Mouse (Mus musculus): ENCODE measurements around the gene Klhl9. TPM values are rescaled to one million over a fixed set of nuclear protein-coding genes. Genes with fewer than 3 reads are reported as not detected.

The Klhl9 gene
- polyA plus RNA-seq (2012; rRNA removed): 3.6 and 6.2 TPM in 2 replicates

DNA sequence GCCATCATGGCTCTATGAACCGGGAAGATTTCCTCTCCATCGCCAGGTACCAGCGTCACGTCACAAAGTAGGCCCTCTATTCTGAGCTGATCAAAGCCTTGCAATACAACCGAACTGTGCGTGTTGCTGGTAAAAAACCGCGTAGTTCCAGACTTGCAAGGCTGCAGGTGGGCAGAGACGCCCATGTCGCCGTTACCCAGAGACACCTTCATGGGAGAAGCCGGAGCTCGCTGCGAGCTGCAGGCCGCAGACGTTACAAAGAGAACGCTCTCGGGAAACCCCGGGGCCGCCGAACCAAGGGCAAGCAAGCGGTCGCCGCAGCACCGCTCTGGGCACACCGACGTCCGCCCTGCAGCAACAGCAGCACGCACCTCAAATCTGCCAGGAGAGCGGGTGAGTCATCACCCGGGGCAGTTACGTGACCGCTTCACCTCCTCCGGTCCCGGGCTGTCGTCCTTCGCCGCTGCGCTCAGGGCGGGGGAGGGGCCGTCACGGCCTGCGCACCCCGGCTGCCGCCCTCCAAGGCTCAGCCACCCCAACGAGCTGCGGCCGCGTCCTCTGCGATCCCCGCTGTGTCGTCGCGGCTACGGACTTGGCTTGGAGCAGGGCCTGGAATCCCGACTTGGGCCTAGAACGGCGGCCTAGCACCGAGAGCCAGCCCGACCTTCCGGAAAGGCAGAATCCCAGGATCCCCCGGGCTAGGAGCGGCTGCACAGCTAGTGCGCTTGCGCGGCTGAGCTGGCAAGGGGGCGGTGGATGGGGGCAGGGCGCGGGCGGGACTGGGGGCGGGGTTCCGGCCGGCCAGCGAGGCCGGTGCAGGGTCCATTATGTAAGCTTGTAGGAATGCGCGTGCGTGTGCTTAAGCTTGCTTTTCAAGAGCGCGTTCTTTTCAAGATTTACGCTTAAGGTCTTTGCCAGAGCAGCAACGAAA, at the start of gene Klhl9, which contains the start of gene Gm26566:
Klhl9 (minus strand) TSS at position 675 of the 931 bp plus-strand sequence.
Gm26566 (plus strand) TSS at position 15 of the 931 bp plus-strand sequence.

DNA sequence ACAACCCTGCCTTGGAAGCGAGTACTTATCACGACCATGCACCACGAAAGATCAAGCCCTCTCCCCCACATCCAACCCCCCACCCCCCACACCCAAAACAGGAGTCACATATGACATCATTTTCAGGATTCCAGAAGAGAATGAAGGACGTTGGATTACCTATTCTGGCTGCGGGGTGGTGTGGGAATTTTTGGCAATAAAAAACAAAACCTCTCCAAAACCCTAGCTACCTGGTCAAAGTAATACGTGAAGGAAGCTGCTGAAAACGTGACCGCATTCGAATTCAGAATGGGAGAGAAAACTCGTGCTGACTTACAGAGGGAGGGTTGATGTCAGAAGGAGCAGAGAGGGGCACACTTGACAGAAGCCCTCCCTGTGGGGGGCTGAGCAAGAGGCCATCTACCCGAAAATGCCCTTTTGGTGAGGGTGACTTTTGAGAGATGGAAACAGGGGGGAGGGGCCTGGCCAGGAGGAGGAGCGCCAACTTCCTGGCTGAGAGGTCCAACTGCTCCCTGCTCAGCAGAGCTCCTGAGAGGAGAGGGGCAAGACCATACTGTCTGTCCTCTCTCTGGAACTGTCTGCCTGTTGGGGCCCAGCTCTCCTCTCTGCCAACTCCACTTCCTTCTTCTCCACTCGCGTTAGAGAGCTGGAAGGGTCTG, 37.5 kb upstream of the Klhl9 start, which contains the start of gene Gm13283:
Gm13283 (plus strand) TSS at position 510 of the 659 bp plus-strand sequence.

GRCm38 (mm10) chr4:88754818-88755340, 32.6 kb upstream of the Klhl9 start, which contains the start of gene Gm13271:
Gm13271 (plus strand) TSS chr4:88754868.

DNA sequence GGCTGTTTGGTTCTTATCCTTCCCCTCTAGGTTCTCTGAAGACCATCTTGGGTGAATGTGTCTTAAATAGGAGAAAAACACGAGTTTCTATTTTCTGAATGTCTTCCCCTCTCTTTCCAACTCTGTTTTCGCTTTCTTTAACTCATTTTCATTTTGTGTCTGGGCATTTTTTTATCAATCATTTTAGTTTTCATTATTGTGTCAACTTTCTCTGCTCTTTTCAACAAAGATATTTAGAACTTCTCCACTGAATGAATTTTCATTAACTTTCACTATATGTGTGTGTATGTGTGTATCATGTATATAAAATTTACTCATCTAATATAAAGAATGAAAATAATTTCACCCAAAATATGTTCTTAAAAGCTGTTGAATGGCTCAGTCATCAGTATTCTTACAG, 31.0 kb downstream of the Klhl9 start, which contains the start of gene Ifnab:
Ifnab (minus strand) TSS at position 101 of the 400 bp plus-strand sequence.

DNA sequence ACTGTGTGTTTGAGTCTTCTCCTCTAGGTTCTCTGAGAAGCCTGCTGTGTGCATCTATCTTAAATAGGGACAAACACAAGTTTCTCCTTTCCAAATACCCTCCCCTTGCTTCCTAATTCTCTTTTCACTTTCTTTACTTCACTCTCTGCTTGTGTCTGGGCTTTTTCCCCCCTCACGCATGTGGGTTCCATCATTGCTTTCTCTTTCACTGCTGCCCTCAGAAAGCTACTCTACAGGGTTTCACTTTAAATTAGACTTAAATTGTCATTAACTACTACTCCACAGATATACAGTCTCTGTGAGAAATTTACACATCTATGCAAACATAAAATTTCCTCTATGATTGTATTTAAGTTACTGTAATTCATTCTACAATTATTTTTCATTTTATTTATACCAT, 38.5 kb downstream of the Klhl9 start, which contains the start of gene Ifna2:
Ifna2 (minus strand) TSS at position 101 of the 400 bp plus-strand sequence.

DNA sequence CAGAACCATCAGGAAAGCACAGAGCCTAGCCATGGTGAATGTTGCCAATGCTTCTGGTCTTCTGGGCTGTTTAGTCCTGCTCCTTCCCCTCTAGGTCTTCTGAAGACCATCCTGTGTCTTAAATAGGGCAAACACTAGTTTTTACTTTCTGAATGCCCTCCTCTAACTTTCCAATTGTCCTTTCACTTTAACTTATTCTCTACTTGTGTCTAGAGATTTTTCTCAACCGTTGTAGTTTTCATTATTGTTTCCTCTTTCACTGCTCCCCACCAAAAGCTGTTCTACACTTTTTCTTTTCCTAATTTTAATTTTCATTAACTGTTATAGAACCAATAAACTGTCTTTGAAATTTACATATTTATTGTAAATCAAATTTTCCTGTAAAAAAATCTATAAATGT, 45.4 kb downstream of the Klhl9 start, which contains the start of gene Ifna16:
Ifna16 (minus strand) TSS at position 101 of the 400 bp plus-strand sequence.

Other genes starting within 250 kb of the Klhl9 start
- not detected in 2 replicates for gene Ifnb1, start 199.7 kb downstream of the Klhl9 start, polyA plus RNA-seq (2012; rRNA removed)
- not detected in 2 replicates for gene Ifna15, start 164.2 kb downstream of the Klhl9 start, polyA plus RNA-seq (2012; rRNA removed)
- not detected in 2 replicates for gene Ifna14, start 150.7 kb downstream of the Klhl9 start, polyA plus RNA-seq (2012; rRNA removed)
- gene Ifna9, start 130.1 kb downstream of the Klhl9 start, polyA plus RNA-seq (2012; rRNA removed): not detected in 2 replicates
- gene Ifna12, start 119.1 kb downstream of the Klhl9 start, polyA plus RNA-seq (2012; rRNA removed): not detected in 2 replicates
- not detected in 2 replicates for gene C87499, start 88.1 kb downstream of the Klhl9 start, polyA plus RNA-seq (2012; rRNA removed)
- not detected in 2 replicates for gene Ifna13, start 78.0 kb downstream of the Klhl9 start, polyA plus RNA-seq (2012; rRNA removed)
- gene Ifna16, start 45.5 kb downstream of the Klhl9 start, polyA plus RNA-seq (2012; rRNA removed): not detected in 2 replicates
- not detected in 2 replicates for gene Ifna2, start 38.6 kb downstream of the Klhl9 start, polyA plus RNA-seq (2012; rRNA removed)
- gene Ifnab, start 31.1 kb downstream of the Klhl9 start, polyA plus RNA-seq (2012; rRNA removed): not detected in 2 replicates
- gene Gm26566, start 660 bp downstream of the Klhl9 start, polyA plus RNA-seq (2012; rRNA removed): 0.30 TPM in 1 of 2 replicates, not detected in the other
- gene Gm13271, start 32.4 kb upstream of the Klhl9 start, polyA plus RNA-seq (2012; rRNA removed): not detected in 2 replicates
- not detected in 2 replicates for gene Gm13283, start 37.7 kb upstream of the Klhl9 start, polyA plus RNA-seq (2012; rRNA removed)
- gene Gm13290, start 51.4 kb upstream of the Klhl9 start, polyA plus RNA-seq (2012; rRNA removed): 0.08 TPM in 1 of 2 replicates, not detected in the other
- gene Gm13289, start 54.5 kb upstream of the Klhl9 start, polyA plus RNA-seq (2012; rRNA removed): not detected in 2 replicates
- gene Gm13272, start 57.4 kb upstream of the Klhl9 start, polyA plus RNA-seq (2012; rRNA removed): not detected in 2 replicates
- gene Ifnz, start 59.7 kb upstream of the Klhl9 start, polyA plus RNA-seq (2012; rRNA removed): not detected in 2 replicates
- gene Gm13276, start 63.2 kb upstream of the Klhl9 start, polyA plus RNA-seq (2012; rRNA removed): not detected in 2 replicates
- not detected in 2 replicates for gene Gm13277, start 66.2 kb upstream of the Klhl9 start, polyA plus RNA-seq (2012; rRNA removed)
- not detected in 2 replicates for gene Gm13278, start 69.1 kb upstream of the Klhl9 start, polyA plus RNA-seq (2012; rRNA removed)
- gene Gm13275, start 72.0 kb upstream of the Klhl9 start, polyA plus RNA-seq (2012; rRNA removed): not detected in 2 replicates
- gene Gm13279, start 74.9 kb upstream of the Klhl9 start, polyA plus RNA-seq (2012; rRNA removed): not detected in 2 replicates
- not detected in 2 replicates for gene Gm13285, start 77.2 kb upstream of the Klhl9 start, polyA plus RNA-seq (2012; rRNA removed)
- not detected in 2 replicates for gene Gm13287, start 80.8 kb upstream of the Klhl9 start, polyA plus RNA-seq (2012; rRNA removed)
- not detected in 2 replicates for gene Gm13288, start 83.1 kb upstream of the Klhl9 start, polyA plus RNA-seq (2012; rRNA removed)
- not detected in 2 replicates for gene Ifna7, start 93.8 kb upstream of the Klhl9 start, polyA plus RNA-seq (2012; rRNA removed)
- gene Ifna11, start 97.5 kb upstream of the Klhl9 start, polyA plus RNA-seq (2012; rRNA removed): not detected in 2 replicates
- not detected in 2 replicates for gene Ifna6, start 105.0 kb upstream of the Klhl9 start, polyA plus RNA-seq (2012; rRNA removed)
- gene Ifna5, start 113.1 kb upstream of the Klhl9 start, polyA plus RNA-seq (2012; rRNA removed): not detected in 2 replicates
- not detected in 2 replicates for gene Ifna4, start 119.4 kb upstream of the Klhl9 start, polyA plus RNA-seq (2012; rRNA removed)
- gene Ifna1, start 127.6 kb upstream of the Klhl9 start, polyA plus RNA-seq (2012; rRNA removed): not detected in 2 replicates
- 0.12 TPM in 1 of 2 replicates, not detected in the other for gene Ifne, start 157.7 kb upstream of the Klhl9 start, polyA plus RNA-seq (2012; rRNA removed)

All from stomach, adult 2 months (tissue).